ENCODE assay signal across 24 mouse cellular contexts in genomic region chr2:174876886-174877285, GRCm38 (mm10).
DNase-seq lines count a peak whose midpoint lies in the region; ATAC-seq lines count a peak whose summit lies in the region.
"Had no signal": no experiment of that assay in that cellular context is flagged by ENCODE, and none has a peak within 500 bp of the region (broad histone marks: within the 10 kb centered on the region; RNA-seq: fewer than 3 reads in every experiment).

No protein-coding gene starts in this region.

- WGBS in embryonic facial prominence, embryonic 15.5 days, result 15% methylated on average over 5 of the region's 5 CpGs
- 20% methylated on average over 5 of the region's 5 CpGs for WGBS in limb, embryonic 15.5 days
- 53% methylated on average over 5 of the region's 5 CpGs for WGBS in forebrain, embryonic 15.5 days

- no peaks in the 10 kb centered on the region for H3K36me3 ChIP-seq in embryonic facial prominence, embryonic 15.5 days
- H3K36me3 ChIP-seq in limb, embryonic 15.5 days, result no peaks in the 10 kb centered on the region
- no peaks in the 10 kb centered on the region for H3K36me3 ChIP-seq in forebrain, embryonic 15.5 days
- H3K36me3 ChIP-seq: forebrain, embryonic 10.5 days; hindbrain, embryonic 12.5 days; hindbrain, embryonic 15.5 days had no signal

- no peak for ATAC-seq in embryonic facial prominence, embryonic 15.5 days (ENCODE audit: insufficient number of reproducible peaks, low FRiP score, low TSS enrichment, low read depth)
- ATAC-seq in limb, embryonic 15.5 days (ENCODE audit: insufficient number of reproducible peaks, low FRiP score, low TSS enrichment, low read depth), result no peak
- ATAC-seq in forebrain, embryonic 15.5 days (replicated peaks), result no peak
- ATAC-seq: activated CD4-positive, CD25-positive, alpha-beta regulatory T cell, adult 4 months; forebrain, embryonic 13.5 days; forebrain, postnatal 0 days had no signal

- H3K9me3 ChIP-seq in embryonic facial prominence, embryonic 15.5 days (replicated peaks), result no peaks in the 10 kb centered on the region
- no peaks in the 10 kb centered on the region for H3K9me3 ChIP-seq in limb, embryonic 15.5 days
- H3K9me3 ChIP-seq in forebrain, embryonic 15.5 days, result no peaks in the 10 kb centered on the region
- H3K9me3 ChIP-seq: forebrain, embryonic 10.5 days; forebrain, embryonic 13.5 days; hindbrain, embryonic 12.5 days; hindbrain, embryonic 15.5 days had no signal

- DNase-seq in embryo, embryonic 10 days (ENCODE audit: low spot score), result peak; percentile 29
- DNase-seq in embryo, embryonic 9.5 days (ENCODE audit: extremely low spot score), result no peak
- peak; percentile 68 for DNase-seq in testis, postnatal 14 days (ENCODE audit: low spot score)
- DNase-seq in testis, postnatal 10 days (ENCODE audit: low spot score), result no peak
- DNase-seq in left cerebral cortex, adult 8-10 months (ENCODE audit: low spot score in 2 of 2), result no peak
- DNase-seq: adrenal gland, adult 8-10 months; adrenal gland, postnatal 25 days; cerebellum, adult 11-12 months; cerebellum, adult 8-10 months; cerebellum, postnatal 10 days; cerebellum, postnatal 36 days; forebrain, postnatal 0 days; gastrocnemius, adult 2 months; gastrocnemius, postnatal 14 days; heart, adult 11 months had no signal

- H3K9ac ChIP-seq in embryonic facial prominence, embryonic 15.5 days, result no peak overlapping the region
- no peak overlapping the region for H3K9ac ChIP-seq in limb, embryonic 15.5 days
- H3K9ac ChIP-seq in forebrain, embryonic 15.5 days (replicated peaks), result no peak overlapping the region
- H3K9ac ChIP-seq: forebrain, embryonic 13.5 days; forebrain, postnatal 0 days; hindbrain, embryonic 12.5 days; hindbrain, embryonic 15.5 days had no signal

- peaks cover 31% of the 10 kb centered on the region for H3K4me1 ChIP-seq in embryonic facial prominence, embryonic 15.5 days
- H3K4me1 ChIP-seq in limb, embryonic 15.5 days, result peaks cover 26% of the 10 kb centered on the region
- H3K4me1 ChIP-seq in forebrain, embryonic 15.5 days, result peaks cover 3% of the 10 kb centered on the region; the same call in 1 of the 2 replicates

- no peaks in the 10 kb centered on the region for H3K27me3 ChIP-seq in embryonic facial prominence, embryonic 15.5 days
- no peaks in the 10 kb centered on the region for H3K27me3 ChIP-seq in limb, embryonic 15.5 days
- no peaks in the 10 kb centered on the region for H3K27me3 ChIP-seq in forebrain, embryonic 15.5 days
- H3K27me3 ChIP-seq: forebrain, embryonic 13.5 days; hindbrain, embryonic 12.5 days; hindbrain, embryonic 15.5 days had no signal

- H3K27ac ChIP-seq in embryonic facial prominence, embryonic 15.5 days (replicated peaks), result peak overlapping the region; percentile 75; the same call in 1 of the 2 replicates
- peak overlapping the region; percentile 78 for H3K27ac ChIP-seq in limb, embryonic 15.5 days
- H3K27ac ChIP-seq in forebrain, embryonic 15.5 days (replicated peaks), result no peak overlapping the region
- H3K27ac ChIP-seq: forebrain, embryonic 10.5 days; forebrain, embryonic 13.5 days; gastrocnemius, adult 2 months; hindbrain, embryonic 12.5 days; hindbrain, embryonic 15.5 days had no signal

- no peak overlapping the region for H3K4me3 ChIP-seq in embryonic facial prominence, embryonic 15.5 days (replicated peaks)
- no peak overlapping the region for H3K4me3 ChIP-seq in limb, embryonic 15.5 days
- H3K4me3 ChIP-seq in forebrain, embryonic 15.5 days, result no peak overlapping the region
- H3K4me3 ChIP-seq: forebrain, embryonic 10.5 days; forebrain, embryonic 13.5 days; gastrocnemius, adult 2 months; hindbrain, embryonic 12.5 days; hindbrain, embryonic 15.5 days had no signal

- no peak overlapping the region for H3K4me2 ChIP-seq in embryonic facial prominence, embryonic 15.5 days (replicated peaks)
- no peak overlapping the region for H3K4me2 ChIP-seq in limb, embryonic 15.5 days
- no peak overlapping the region for H3K4me2 ChIP-seq in forebrain, embryonic 15.5 days (replicated peaks)
- H3K4me2 ChIP-seq: forebrain, embryonic 13.5 days; heart, embryonic 11.5 days; hindbrain, embryonic 12.5 days; hindbrain, embryonic 15.5 days had no signal

Comparison
In these comparisons a context has a peak if more than half of its experiments do, and no peak if none do; other contexts are left out.
1. DNase-seq: peak in embryo, embryonic 10 days (single experiment) and testis, postnatal 14 days (single experiment); none in embryo, embryonic 9.5 days (single experiment), testis, postnatal 10 days (single experiment) and left cerebral cortex, adult 8-10 months (0 of 2).